Mouse (Mus musculus) left cerebral cortex, adult 18-20 months (tissue): ENCODE results near the gene Pde4d. TPM values are rescaled to one million over a fixed set of nuclear protein-coding genes. Genes with fewer than 3 reads are reported as not detected.

Experiments
- DNase-seq, 2 experiments: peaks; one replicate each; pipeline ENCODE4 v3.0.0; 2021 to 2022; ENCODE audit warnings: low spot score in 2 of 2, mixed read lengths in 1 of 2
- total RNA-seq, 2 experiments: library from RNA; stranded (reverse); gene quantifications; 2 replicates each; pipeline ENCODE4 v1.2.3; 2021

Gene Pde4d
- total RNA-seq, 2 experiments from 2014 or later = 107 to 109 TPM

- no peak for DNase-seq
Observed at GRCm38 (mm10) chr13:109356252-109356651, 906.5 kb downstream of the Pde4d start.

DNA sequence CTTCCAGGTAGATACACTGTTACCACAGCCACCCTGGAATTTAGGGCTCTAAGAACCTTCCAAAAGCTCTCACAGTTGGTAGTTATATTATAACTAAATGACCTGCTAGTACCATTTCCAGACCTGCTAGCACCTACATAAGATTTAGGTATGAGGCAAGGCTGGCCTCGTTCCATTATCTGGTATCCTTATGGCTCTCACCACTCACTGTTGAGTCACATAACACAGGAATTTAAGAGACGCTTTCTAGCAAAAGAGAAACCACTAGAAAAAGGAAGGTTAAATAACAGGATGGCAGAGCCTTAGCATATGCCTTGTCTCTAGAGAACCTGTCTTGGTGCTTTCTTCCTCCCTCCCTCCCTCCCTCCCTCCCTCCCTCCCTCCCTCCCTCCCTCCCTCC is 910.2 kb downstream of the Pde4d start:
- no peak for DNase-seq

DNA sequence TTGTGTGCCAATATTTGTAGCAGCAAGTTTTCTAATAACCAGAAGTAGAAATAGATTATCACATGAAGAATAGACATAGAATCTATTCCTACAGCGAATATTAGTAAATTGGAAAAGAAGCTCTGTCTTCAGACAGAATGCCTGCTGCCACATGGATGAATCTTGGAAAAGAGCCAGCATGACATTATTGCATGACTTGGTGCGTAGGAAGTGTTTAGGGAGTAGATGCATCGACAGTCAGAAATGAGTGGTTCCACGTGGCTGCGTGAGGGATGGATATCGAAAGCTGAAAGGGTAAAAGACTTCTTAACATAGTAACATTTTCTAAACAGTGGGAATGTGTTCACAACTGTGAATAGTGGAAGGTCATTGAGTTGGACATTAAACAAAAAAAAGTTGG is 912.6 kb downstream of the Pde4d start:
- no peak for DNase-seq

DNA sequence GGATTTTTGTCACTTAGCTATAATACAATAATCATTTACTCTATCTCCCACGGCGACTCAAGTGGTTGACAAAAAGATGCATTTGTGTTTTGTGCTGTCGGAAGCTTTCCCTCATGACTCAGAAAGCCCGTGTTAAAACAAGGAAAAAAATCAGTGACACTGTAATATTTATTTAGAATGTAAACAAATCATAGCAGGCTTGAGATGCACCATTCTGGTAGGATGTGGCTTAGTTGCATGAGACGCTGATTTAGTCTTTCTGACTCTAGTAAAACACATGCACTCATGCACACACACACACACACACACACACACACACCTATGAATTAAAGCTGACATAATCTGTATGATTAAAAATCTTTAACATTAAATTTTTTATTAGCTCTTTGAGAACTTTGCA is 924.7 kb downstream of the Pde4d start:
- DNase-seq = no peak

DNA sequence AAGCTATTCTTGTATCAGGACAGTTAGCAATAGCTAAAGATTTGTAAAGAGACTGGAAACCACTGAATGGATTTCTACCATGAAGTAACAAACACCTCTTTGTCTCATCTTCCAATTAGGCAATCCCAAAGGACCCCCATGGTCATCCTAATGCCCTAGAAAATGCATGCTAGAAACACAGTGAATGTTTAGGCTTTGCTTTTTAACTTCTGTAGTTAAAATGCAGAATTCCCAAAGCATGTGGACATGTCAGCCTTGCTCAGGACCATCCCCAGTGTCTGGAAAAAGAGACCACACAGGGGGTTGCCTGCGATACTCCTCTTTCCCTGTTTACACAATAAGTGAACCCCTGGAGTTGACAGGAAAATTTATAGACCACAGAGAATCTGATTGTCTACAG is 926.9 kb downstream of the Pde4d start:
- DNase-seq = no peak

DNA sequence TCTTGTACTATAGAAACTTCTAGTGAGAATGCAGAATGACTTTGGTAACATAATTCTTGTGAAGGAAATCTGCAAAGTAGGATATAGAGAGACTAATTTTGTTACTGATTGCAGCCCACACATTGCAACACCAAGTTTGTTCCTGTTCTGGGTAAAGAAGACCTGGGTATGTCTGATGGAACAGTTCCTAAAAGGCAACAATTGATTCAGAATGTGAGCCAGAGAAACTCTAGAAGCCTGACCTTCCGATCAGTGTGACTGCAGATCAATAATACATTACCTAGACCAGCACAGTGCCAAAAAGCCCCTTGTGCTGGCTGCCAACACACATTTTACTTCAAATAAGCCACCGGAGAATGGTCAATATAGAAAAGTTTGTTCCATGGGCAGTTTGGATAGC is 930.4 kb downstream of the Pde4d start:
- no peak for DNase-seq

- peak; percentile 4 to 26 for DNase-seq
Observed at GRCm38 (mm10) chr13:109388626-109389220, 939.0 kb downstream of the Pde4d start.

DNA sequence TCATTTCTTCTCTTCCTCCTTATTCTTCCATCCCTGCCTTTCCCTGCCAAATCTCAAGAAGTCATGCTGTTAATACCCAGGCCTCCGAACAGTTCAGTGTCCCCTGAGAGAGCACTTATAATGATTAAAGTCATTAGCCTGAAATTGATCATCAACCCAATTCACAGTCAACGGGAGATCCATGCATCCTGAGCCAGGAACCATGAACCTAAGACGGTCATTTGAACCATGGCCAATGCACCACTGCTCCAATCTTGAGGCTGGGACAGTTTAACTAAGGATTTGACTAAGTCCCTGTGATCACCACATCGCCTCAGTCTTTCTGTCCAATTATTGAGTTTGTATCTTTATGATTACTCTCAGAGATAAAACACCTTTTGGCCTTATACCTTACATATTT is 952.6 kb downstream of the Pde4d start:
- no peak for DNase-seq

- DNase-seq = no peak
Observed at GRCm38 (mm10) chr13:109402936-109403335, 953.2 kb downstream of the Pde4d start.

DNA sequence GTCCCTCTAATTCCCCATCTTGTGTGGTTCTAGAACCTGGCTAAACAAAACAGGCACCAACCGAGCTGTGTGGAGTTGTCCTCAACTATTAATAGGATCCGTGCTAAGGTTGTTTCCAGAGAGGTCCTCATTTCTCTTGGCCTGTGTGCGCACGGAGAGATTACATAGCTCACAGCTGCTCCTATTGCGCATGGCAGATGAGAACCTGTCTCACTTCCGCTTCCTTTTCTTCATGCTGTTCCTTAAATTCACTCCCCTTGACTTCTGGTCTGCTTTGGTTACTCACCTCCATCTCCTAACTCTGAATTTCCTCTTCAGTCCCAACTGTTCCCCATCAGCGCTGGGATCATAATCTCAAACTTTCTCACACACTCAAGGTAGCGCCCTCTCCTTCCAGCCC is 956.6 kb downstream of the Pde4d start:
- DNase-seq = no peak

GRCm38 (mm10) chr13:109407371-109407770 is 957.6 kb downstream of the Pde4d start:
- DNase-seq = no peak

DNA sequence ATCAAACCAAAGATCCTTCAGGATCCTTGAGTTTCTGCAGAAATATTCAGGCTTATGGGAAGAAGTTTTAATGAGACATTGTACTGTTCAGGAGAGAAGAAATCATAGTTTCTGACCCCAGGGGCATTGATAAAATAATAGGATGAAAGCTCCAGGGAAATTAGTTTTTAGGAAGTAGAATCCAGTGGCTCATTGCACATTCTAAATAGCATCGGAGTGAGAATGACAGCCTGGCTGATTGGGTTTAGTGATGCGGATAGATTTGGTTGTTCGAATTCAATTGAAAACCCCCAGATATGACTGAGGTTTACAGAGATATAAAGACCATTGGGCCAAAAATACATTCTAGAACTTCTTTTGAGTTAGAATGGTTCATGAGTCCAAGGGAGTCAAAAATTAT is 970.7 kb downstream of the Pde4d start:
- DNase-seq = no peak

DNA sequence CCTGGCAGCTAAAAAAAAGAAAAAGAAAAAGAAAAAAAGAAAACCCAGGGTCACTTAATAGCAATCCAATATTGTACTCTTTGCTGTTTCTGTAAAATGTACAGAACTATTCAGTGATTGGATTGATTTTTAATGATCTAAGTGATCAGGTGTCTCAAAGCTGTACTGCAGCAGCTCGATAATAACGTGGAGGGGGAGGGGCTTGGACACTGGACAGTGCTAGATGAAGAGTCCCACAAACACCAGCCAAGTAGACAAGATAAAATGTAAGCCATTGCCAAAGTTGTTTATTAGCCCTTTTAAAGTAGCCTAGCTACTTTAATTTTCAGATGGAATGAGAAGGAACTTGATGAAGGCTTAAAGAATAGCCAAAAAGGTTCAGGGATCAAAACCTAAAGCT is 975.2 kb downstream of the Pde4d start:
- DNase-seq = no peak

- DNase-seq = no peak
Observed at GRCm38 (mm10) chr13:109425548-109425947, 975.8 kb downstream of the Pde4d start.

DNA sequence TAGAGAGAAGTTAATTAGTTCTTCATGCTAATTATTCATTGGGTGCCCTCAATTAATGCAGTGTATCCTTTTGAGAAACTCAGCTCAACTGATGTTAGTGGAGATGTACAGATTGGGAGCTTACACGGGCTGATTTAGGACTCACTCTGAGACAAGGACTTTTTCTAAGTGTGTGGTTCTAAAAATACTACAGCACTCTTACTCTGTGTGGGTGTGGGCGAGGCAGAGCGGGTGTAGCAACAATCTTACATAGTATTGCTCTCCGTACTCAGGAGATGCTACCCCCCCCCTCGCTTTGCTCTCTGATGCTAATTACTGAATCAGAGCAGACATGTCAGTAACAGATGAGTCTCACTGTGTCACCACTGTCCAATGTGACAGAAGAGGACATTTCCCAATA is 976.3 kb downstream of the Pde4d start:
- DNase-seq = no peak

GRCm38 (mm10) chr13:109427541-109427940 is 977.8 kb downstream of the Pde4d start:
- no peak for DNase-seq

- no peak for DNase-seq
Observed at GRCm38 (mm10) chr13:109429544-109429943, 979.8 kb downstream of the Pde4d start.

- DNase-seq = no peak
Observed at GRCm38 (mm10) chr13:109437231-109437776, 987.6 kb downstream of the Pde4d start.

DNA sequence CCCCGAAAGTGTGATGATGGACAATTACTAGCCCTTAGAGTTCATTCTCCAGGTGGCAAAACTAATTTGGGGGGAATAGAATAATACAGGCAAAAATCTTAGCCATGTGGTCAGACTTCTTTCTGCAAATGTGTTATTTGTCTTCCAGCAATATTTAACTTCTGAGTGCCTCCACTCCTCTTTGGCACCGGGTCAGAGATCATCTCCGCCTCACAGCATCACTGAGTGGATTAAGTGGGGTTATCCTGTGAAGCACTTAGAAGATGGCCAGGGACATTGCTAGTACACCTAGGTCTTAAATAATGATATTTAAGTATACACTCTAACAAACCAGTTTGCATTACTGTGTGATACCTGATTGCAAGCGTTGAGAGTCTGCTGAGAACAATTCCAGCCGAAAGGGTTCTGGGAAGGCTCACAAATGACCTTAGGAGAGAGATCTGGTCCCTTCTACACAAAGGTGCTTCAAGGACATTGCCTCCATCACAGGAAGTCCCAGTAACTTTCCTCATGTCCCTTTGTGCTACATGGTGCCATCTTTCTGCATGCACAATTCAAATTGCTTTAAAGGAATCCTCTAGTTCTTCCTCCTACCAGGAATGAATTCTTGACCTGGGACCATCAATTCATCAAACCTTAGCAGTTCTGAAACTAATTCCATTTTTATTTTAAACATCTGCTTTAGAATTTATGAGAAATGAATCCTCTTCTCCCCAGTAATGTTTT is 989.9 kb downstream of the Pde4d start:
- DNase-seq = no peak

DNA sequence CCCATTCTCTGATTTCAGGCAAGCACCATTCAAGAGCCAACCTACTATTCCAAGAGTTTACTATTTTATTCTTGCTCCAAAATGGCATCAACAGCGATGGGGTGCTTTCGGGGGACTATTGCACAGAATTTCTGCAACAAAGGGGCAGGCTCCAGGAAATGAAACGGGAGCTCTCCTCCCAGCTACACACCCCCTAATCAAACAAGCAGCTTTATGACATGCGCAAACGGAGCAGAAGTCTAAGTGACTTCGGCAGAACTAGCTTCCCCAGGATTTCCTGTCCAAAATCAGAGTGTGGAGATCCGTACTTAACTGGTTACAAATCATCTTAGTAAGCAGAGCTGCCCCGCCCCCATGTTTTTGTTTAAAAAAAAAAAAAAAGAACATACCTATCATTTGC is 990.6 kb downstream of the Pde4d start:
- DNase-seq = peak; percentile 34 to 40

- peak; percentile 78 to 81 for DNase-seq
Observed at GRCm38 (mm10) chr13:109440881-109441280, 991.1 kb downstream of the Pde4d start.

DNA sequence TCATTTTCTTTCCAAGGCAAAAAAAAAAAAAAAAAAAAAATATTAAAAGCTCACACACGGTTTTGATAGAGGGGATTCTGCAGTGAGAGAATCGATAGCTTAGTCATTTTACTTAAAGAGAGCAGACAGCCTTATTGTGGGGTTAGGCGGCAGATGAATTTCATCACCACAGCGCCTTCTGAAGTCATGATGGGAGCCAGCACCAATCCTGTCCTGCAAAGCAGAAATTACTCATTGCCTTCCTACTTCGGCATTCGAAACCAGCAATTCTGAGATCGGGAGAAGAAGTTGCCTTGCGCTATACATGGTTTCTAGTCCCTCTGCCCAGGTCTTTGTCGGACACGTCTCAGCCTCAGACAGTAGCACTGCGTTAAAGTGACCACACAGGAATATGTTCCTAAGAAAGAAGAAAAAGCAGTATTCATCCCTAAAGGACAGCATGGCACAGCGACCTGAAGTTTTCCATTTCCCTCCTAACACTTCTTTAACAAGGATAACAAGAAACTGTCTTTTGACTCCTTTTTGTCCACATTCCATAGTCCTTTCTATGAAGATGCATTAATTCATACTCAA is 991.7 kb downstream of the Pde4d start:
- DNase-seq = peak; percentile 24 to 53
